Comparison of ENCODE assay signal across 9 mouse cellular contexts in genomic region chr2:4499257-4499656, GRCm38 (mm10).
DNase-seq lines count a peak whose midpoint lies in the region; ATAC-seq and TF ChIP-seq lines count a peak whose summit lies in the region.
"Had no signal": no experiment of that assay in that cellular context is flagged by ENCODE, and none has a peak within 500 bp of the region (broad histone marks: within the 10 kb centered on the region; RNA-seq: fewer than 3 reads in every experiment).

No protein-coding gene starts in this region.

- peak; percentile 68 to 74 for DNase-seq in layer of hippocampus, postnatal 10 days (ENCODE audit: low spot score in 2 of 2)
- DNase-seq in layer of hippocampus, adult 9-11 months: no peak
- peak; percentile 51 for DNase-seq in G1E (ENCODE audit: low spot score)
- DNase-seq in cerebellum, adult 11-12 months: peak; percentile 26
- peak; percentile 88 for DNase-seq in forebrain, postnatal 0 days
- peak; percentile 83 for DNase-seq in kidney, postnatal 10 days
- DNase-seq in thymus, postnatal 0 days (ENCODE audit: low spot score): peak; percentile 79

- ATAC-seq in G1E (ENCODE audit: extremely low read depth, insufficient number of reproducible peaks, low FRiP score, poor library complexity, severe bottlenecking): peak; percentile 28; the same call in 1 of the 2 replicates
- ATAC-seq in forebrain, postnatal 0 days: peak; percentile 64
- 0 out of 2 replicates have a peak, but pooled peaks have one; percentile 39 for ATAC-seq in megakaryocyte-erythroid progenitor cell, adult 5-6 weeks (replicated peaks; ENCODE audit: low FRiP score, low TSS enrichment, poor library complexity, severe bottlenecking)

- no peaks in the 10 kb centered on the region for H3K9me3 ChIP-seq in G1E (replicated peaks)
- H3K9me3 ChIP-seq in forebrain, postnatal 0 days (ENCODE audit: low read length): no peaks in the 10 kb centered on the region
- H3K9me3 ChIP-seq: embryonic facial prominence, embryonic 12.5 days had no signal

- 0 out of 2 replicates have a peak, but pooled peaks cover 4% of the 10 kb centered on the region for H3K4me1 ChIP-seq in G1E (ENCODE audit: insufficient read depth, low read depth, low read length)
- no peaks in the 10 kb centered on the region for H3K4me1 ChIP-seq in forebrain, postnatal 0 days (ENCODE audit: insufficient read depth)

- no peak overlapping the region for H3K9ac ChIP-seq in forebrain, postnatal 0 days
- H3K9ac ChIP-seq: embryonic facial prominence, embryonic 12.5 days had no signal

- no peaks in the 10 kb centered on the region for H3K36me3 ChIP-seq in G1E (replicated peaks)
- peaks cover 11% of the 10 kb centered on the region for H3K36me3 ChIP-seq in forebrain, postnatal 0 days (ENCODE audit: insufficient read depth)

- TF ChIP-seq CTCF in G1E (IDR thresholded peaks at IDR 0.05; ENCODE audit: low read depth, low read length): no peak
- TF ChIP-seq CTCF in forebrain, postnatal 0 days (IDR thresholded peaks at IDR 0.05; ENCODE audit: low read depth): peak; percentile 83

- 4% methylated on average over 1 of the region's 1 CpGs for WGBS in forebrain, postnatal 0 days

- H3K27me3 ChIP-seq in G1E (ENCODE audit: insufficient read depth, low read length): peaks cover 5% of the 10 kb centered on the region
- H3K27me3 ChIP-seq in forebrain, postnatal 0 days (ENCODE audit: insufficient read depth, low read length): no peaks in the 10 kb centered on the region
- H3K27me3 ChIP-seq: embryonic facial prominence, embryonic 12.5 days had no signal

- H3K4me3 ChIP-seq in G1E (ENCODE audit: low read depth, low read length): no peak overlapping the region
- H3K4me3 ChIP-seq in forebrain, postnatal 0 days (ENCODE audit: low read depth, low read length): no peak overlapping the region
- H3K4me3 ChIP-seq: embryonic facial prominence, embryonic 12.5 days had no signal

- H3K4me2 ChIP-seq in forebrain, postnatal 0 days (ENCODE audit: low read depth): no peak overlapping the region
- H3K4me2 ChIP-seq: embryonic facial prominence, embryonic 12.5 days had no signal

- H3K27ac ChIP-seq in forebrain, postnatal 0 days (ENCODE audit: low read depth, low read length): no peak overlapping the region; the same call in 1 of the 2 replicates
- H3K27ac ChIP-seq: embryonic facial prominence, embryonic 12.5 days had no signal
